Mouse (Mus musculus) hindbrain, embryonic 13.5 days (tissue): ENCODE results near the gene Rnase1. TPM values are rescaled to one million over a fixed set of nuclear protein-coding genes. Genes with fewer than 3 reads are reported as not detected.

Experiments
- ATAC-seq: fragments of 200-750 bp; cut with Nextera tagmentation; 2 replicates; pipeline ENCODE4 v1.8.0; 2017; ENCODE audit warnings: moderate TSS enrichment; ENCODE audit not compliant: low FRiP score
- H3K27ac ChIP-seq: fragments of 300-500 bp; sonication (generic); 2 replicates; pipeline ENCODE4 v1.5.1; 2015; ENCODE audit warnings: inconsistent platforms, mild to moderate bottlenecking, moderate library complexity
- H3K27me3 ChIP-seq: fragments of 300-500 bp; sonication (generic); 2 replicates; pipeline ENCODE4 v1.6.1; 2015; ENCODE audit warnings: mild to moderate bottlenecking, inconsistent platforms
- H3K36me3 ChIP-seq: fragments of 300-500 bp; sonication (generic); 2 replicates; pipeline ENCODE4 v1.6.1; 2015; ENCODE audit warnings: mild to moderate bottlenecking, inconsistent platforms
- H3K4me1 ChIP-seq: fragments of 300-500 bp; sonication (generic); replicated peaks from 2 replicates; pipeline ENCODE4 v1.6.1; 2015; ENCODE audit warnings: inconsistent platforms
- H3K4me2 ChIP-seq: fragments of 300-500 bp; sonication (generic); 2 replicates; pipeline ENCODE4 v1.6.1; 2015; ENCODE audit warnings: inconsistent platforms, mild to moderate bottlenecking, moderate library complexity
- H3K4me3 ChIP-seq: fragments of 300-500 bp; sonication (generic); 2 replicates; pipeline ENCODE4 v1.5.1; 2015; ENCODE audit warnings: mild to moderate bottlenecking, inconsistent platforms
- H3K9ac ChIP-seq: fragments of 300-500 bp; sonication (generic); 2 replicates; pipeline ENCODE4 v1.6.1; 2015; ENCODE audit warnings: mild to moderate bottlenecking, inconsistent platforms
- H3K9me3 ChIP-seq: fragments of 300-500 bp; sonication (generic); 2 replicates; pipeline ENCODE4 v1.6.1; 2016; ENCODE audit warnings: inconsistent platforms
- WGBS: fragments of 180-500 bp; shearing (Covaris S2); methylation state at CpG from one replicate; pipeline ENCODE4 v1.1.7; 2015; 5-methylcytosine and 5-hydroxymethylcytosine counted together
- polyA plus RNA-seq: library from polyadenylated mRNA; unstranded; fragments of >200 nt; fragmentation: Nextera tagmentation; extraction: Ambion mirVana; gene quantifications from 2 replicates; pipeline ENCODE4 v1.2.1, GENCODE M21; 2015

Rnase1 gene
- polyA plus RNA-seq, 1 experiment from 2014 or later: not detected

DNA sequence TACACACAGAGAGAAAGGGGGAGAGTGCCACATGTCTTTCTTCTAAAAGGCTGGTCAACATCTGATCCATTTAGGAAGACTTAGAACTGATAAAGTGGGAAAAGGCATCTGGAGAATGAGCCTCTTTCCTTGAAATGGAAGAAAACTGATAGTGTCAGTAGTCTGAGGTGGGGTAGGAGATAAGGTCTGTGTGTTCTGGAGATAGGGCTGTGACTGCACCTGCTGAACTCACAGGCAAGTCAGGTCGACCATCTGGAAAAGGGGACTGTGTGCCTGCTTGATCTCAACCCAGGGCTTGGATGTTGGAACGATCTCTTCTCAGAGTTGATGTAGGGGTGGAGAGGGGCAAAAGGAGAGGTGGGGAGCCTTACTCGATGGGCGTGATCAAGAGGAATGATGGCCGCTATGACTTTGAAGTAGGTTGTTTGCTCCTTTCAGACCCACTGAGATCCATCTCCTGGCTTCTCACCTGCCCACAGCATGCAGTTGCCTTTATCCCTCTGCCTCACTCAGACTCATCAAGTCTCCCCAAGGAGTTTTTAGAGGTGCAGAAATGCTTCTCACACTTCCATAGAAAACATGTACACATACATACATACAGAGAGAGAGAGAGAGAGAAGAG is 5.8 kb upstream of the Rnase1 start:
- H3K27ac ChIP-seq: no peak overlapping the region
- WGBS: 89% methylated on average over 5 of the region's 5 CpGs
- H3K4me2 ChIP-seq: no peak overlapping the region
- H3K36me3 ChIP-seq: no peaks in the 10 kb centered on the region
- no peak overlapping the region for H3K4me3 ChIP-seq
- no peaks in the 10 kb centered on the region for H3K27me3 ChIP-seq
- no peaks in the 10 kb centered on the region for H3K9me3 ChIP-seq
- no peaks in the 10 kb centered on the region for H3K4me1 ChIP-seq
- no peak overlapping the region for H3K9ac ChIP-seq
- no peak for ATAC-seq

DNA sequence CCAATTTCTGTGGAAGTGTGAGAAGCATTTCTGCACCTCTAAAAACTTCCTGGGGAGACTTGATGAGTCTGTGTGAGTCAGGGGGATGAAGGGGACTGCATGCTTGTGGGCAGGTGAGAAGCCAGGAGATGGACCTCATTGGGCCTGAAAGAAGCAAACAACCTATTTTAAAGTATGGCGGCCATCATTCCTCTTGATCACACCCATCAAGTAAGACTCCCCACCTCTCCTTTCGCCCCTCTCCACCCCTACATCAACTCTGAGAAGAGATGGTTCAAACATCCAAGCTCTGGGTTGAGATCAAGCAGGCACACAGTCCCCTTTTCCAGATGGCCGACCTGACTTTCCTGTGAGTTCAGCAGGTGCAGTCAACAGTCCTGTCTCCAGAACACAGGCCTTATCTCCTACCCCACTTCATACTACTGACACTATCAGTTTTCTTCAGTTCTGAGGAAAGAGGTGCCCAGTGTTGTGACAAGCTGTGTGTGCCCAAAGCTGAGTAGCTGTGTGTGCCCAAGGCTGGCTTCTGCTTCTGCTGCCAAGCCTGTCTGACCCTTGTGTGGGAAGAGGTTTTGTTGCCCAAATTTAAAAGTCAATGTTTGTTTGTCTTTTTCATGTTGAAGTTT is 3.7 kb upstream of the Rnase1 start:
- Histone ChIP-seq H3K36me3 (no peaks in the 10 kb centered on the region), H3K4me1 (no peaks in the 10 kb centered on the region; the same call in 1 of the 2 replicates), H3K4me3 (no peak overlapping the region), H3K4me2 (no peak overlapping the region), H3K9me3 (no peaks in the 10 kb centered on the region), H3K27me3 (no peaks in the 10 kb centered on the region), H3K9ac (no peak overlapping the region), H3K27ac (no peak overlapping the region)
- WGBS: 85% methylated on average over 3 of the region's 3 CpGs
- no peak for ATAC-seq

- Histone ChIP-seq H3K9me3 (no peaks in the 10 kb centered on the region), H3K4me3 (no peak overlapping the region), H3K4me2 (no peak overlapping the region), H3K4me1 (no peaks in the 10 kb centered on the region; the same call in 1 of the 2 replicates), H3K36me3 (no peaks in the 10 kb centered on the region), H3K27me3 (no peaks in the 10 kb centered on the region), H3K27ac (no peak overlapping the region), H3K9ac (no peak overlapping the region)
- ATAC-seq: no peak
- WGBS: 79% methylated on average over 5 of the region's 5 CpGs
These were observed 2.6 kb upstream of the Rnase1 start for GRCm38 (mm10) chr14:51149164-51149563.

DNA sequence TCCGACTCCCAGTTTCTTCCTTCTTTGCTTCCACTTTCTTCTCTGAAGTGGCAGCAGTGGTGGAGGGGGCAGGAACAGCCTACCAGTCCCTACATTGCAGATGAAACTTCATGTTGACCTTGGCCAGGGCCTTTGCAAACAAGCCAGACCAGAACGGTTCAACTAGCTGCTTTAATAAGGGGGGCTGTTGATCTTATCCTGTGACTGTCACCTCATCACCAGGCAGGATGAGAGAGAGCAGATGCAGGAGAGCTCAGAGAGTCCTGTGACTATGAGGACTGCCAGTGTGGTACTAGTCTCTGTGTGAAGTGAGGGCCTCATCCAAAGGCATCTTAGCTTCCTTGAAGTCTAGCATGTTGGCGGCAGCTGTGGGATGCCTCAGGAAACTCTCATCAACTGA is 1.4 kb upstream of the Rnase1 start:
- H3K36me3 ChIP-seq: no peaks in the 10 kb centered on the region
- no peak overlapping the region for H3K4me2 ChIP-seq
- H3K27me3 ChIP-seq: no peaks in the 10 kb centered on the region
- no peaks in the 10 kb centered on the region; the same call in 1 of the 2 replicates for H3K4me1 ChIP-seq
- no peak overlapping the region for H3K27ac ChIP-seq
- ATAC-seq: no peak
- H3K9me3 ChIP-seq: no peaks in the 10 kb centered on the region
- no peak overlapping the region for H3K9ac ChIP-seq
- 64% methylated on average over 3 of the region's 3 CpGs for WGBS
- H3K4me3 ChIP-seq: no peak overlapping the region

GRCm38 (mm10) chr14:51145521-51145920 is 1.1 kb downstream of the Rnase1 start:
- Histone ChIP-seq H3K36me3 (no peaks in the 10 kb centered on the region), H3K27ac (no peak overlapping the region), H3K27me3 (no peaks in the 10 kb centered on the region), H3K4me2 (no peak overlapping the region), H3K9ac (no peak overlapping the region), H3K9me3 (no peaks in the 10 kb centered on the region), H3K4me3 (no peak overlapping the region), H3K4me1 (no peaks in the 10 kb centered on the region; the same call in 1 of the 2 replicates)
- 90% methylated on average over 6 of the region's 6 CpGs for WGBS
- no peak for ATAC-seq

- Histone ChIP-seq H3K9ac (no peak overlapping the region), H3K4me1 (no peaks in the 10 kb centered on the region; the same call in 1 of the 2 replicates), H3K4me2 (no peak overlapping the region), H3K27ac (no peak overlapping the region), H3K36me3 (no peaks in the 10 kb centered on the region), H3K4me3 (no peak overlapping the region), H3K27me3 (no peaks in the 10 kb centered on the region), H3K9me3 (no peaks in the 10 kb centered on the region)
- 96% methylated on average over 4 of the region's 4 CpGs for WGBS
- no peak for ATAC-seq
These were observed 2.1 kb downstream of the Rnase1 start for GRCm38 (mm10) chr14:51144451-51144850.

- WGBS: 87% methylated on average over 2 of the region's 2 CpGs
These were observed 2.6 kb downstream of the Rnase1 start for GRCm38 (mm10) chr14:51143937-51144336.

GRCm38 (mm10) chr14:51143287-51143686 is 3.3 kb downstream of the Rnase1 start:
- Histone ChIP-seq H3K4me2 (no peak overlapping the region), H3K4me3 (no peak overlapping the region), H3K27ac (no peak overlapping the region), H3K4me1 (no peaks in the 10 kb centered on the region; the same call in 1 of the 2 replicates), H3K9me3 (no peaks in the 10 kb centered on the region), H3K9ac (no peak overlapping the region), H3K36me3 (no peaks in the 10 kb centered on the region), H3K27me3 (no peaks in the 10 kb centered on the region)
- WGBS: 87% methylated on average over 4 of the region's 4 CpGs
- ATAC-seq: no peak

More at GRCm38 (mm10) chr14:51143937-51144336, 2.6 kb downstream of the Rnase1 start:
- Histone ChIP-seq H3K27ac (no peak overlapping the region), H3K4me1 (no peaks in the 10 kb centered on the region; the same call in 1 of the 2 replicates), H3K4me2 (no peak overlapping the region), H3K4me3 (no peak overlapping the region), H3K9ac (no peak overlapping the region), H3K9me3 (no peaks in the 10 kb centered on the region), H3K27me3 (no peaks in the 10 kb centered on the region), H3K36me3 (no peaks in the 10 kb centered on the region)
- ATAC-seq: no peak

DNA sequence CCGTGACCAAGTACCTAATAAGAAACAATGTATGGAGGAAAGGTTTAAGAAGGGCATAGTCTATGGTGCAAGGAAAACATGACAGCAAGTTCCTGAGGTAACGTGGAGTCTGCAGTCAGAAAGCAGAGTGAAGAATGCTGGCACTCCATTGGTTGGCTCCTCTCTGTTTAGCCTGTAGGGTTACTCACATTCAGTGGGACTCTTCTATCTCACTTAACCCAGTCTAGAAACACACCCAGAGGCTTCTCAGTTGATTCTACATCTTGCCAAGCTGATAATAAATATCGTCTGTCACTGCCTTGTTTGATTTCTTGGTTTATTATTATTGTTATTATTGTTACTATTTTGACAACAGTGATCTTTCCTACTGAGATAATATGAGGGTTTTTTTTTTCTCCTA is 4.0 kb downstream of the Rnase1 start:
- H3K27ac ChIP-seq: no peak overlapping the region
- H3K9ac ChIP-seq: no peak overlapping the region
- H3K36me3 ChIP-seq: no peaks in the 10 kb centered on the region
- H3K4me2 ChIP-seq: no peak overlapping the region
- ATAC-seq: no peak
- H3K27me3 ChIP-seq: no peaks in the 10 kb centered on the region
- 84% methylated on average over 3 of the region's 3 CpGs for WGBS
- H3K4me3 ChIP-seq: no peak overlapping the region
- no peaks in the 10 kb centered on the region; the same call in 1 of the 2 replicates for H3K4me1 ChIP-seq
- H3K9me3 ChIP-seq: no peaks in the 10 kb centered on the region

GRCm38 (mm10) chr14:51142119-51142518 is 4.5 kb downstream of the Rnase1 start:
- no peak overlapping the region for H3K9ac ChIP-seq
- H3K4me3 ChIP-seq: no peak overlapping the region
- no peak overlapping the region for H3K27ac ChIP-seq
- H3K4me1 ChIP-seq: no peaks in the 10 kb centered on the region; the same call in 1 of the 2 replicates
- ATAC-seq: no peak
- no peaks in the 10 kb centered on the region for H3K36me3 ChIP-seq
- no peak overlapping the region for H3K4me2 ChIP-seq
- no peaks in the 10 kb centered on the region for H3K9me3 ChIP-seq
- no peaks in the 10 kb centered on the region for H3K27me3 ChIP-seq
- 92% methylated on average over 4 of the region's 4 CpGs for WGBS

DNA sequence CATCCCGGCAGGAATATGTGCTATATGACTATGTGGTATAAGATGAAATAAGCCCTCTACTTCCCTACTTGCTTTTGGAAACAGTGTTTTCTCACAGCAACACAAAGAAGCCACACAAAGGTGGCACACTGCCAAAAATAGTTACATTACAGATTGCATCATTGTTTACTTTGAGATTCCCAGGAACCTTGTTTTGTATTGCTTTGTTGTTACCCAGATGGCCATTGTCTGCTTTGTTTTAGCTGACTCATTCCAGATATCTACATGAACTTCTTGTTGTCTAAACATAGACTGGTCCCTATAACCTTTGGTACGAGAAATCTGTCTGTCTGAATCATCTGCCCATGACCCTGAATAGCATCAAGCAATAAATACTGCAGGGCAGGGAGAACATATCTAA is 6.2 kb downstream of the Rnase1 start:
- H3K9ac ChIP-seq: no peak overlapping the region
- no peak overlapping the region for H3K4me2 ChIP-seq
- no peaks in the 10 kb centered on the region for H3K9me3 ChIP-seq
- no peaks in the 10 kb centered on the region for H3K36me3 ChIP-seq
- ATAC-seq: no peak
- no peak overlapping the region for H3K27ac ChIP-seq
- no peaks in the 10 kb centered on the region for H3K4me1 ChIP-seq
- WGBS: 83% methylated on average over 2 of the region's 2 CpGs
- no peaks in the 10 kb centered on the region for H3K27me3 ChIP-seq
- no peak overlapping the region for H3K4me3 ChIP-seq

DNA sequence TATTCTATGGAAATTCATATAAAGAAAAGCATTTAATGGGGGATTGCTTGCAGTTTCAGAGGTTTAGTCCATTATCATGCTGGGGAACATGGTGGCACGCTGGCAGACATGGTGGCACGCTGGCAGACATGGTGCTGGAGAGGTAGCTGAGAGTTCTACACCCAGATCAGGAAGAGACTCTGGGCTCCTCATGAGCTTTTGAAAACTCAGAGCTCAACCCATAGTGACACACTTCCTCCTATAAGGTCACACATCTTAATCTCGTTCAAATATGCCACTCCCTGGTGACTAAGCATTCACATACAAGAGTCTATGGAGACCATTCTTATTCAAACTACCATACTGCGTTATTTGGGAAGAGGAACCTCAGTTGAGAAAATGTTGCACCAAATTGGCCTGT is 14.2 kb downstream of the Rnase1 start:
- no peak overlapping the region for H3K27ac ChIP-seq
- no peaks in the 10 kb centered on the region for H3K4me1 ChIP-seq
- 93% methylated on average over 4 of the region's 4 CpGs for WGBS
- H3K4me3 ChIP-seq: no peak overlapping the region
- no peaks in the 10 kb centered on the region for H3K36me3 ChIP-seq
- no peaks in the 10 kb centered on the region for H3K9me3 ChIP-seq
- ATAC-seq: no peak
- H3K27me3 ChIP-seq: no peaks in the 10 kb centered on the region
- H3K9ac ChIP-seq: no peak overlapping the region
- no peak overlapping the region for H3K4me2 ChIP-seq
